Mouse (Mus musculus): ENCODE data around the gene Olfr1425. TPM values are rescaled to one million over a fixed set of nuclear protein-coding genes. Genes with fewer than 3 reads are reported as not detected.
"Not testable (repeated sequence)": the region's sequence is repeated elsewhere in the genome, so short reads cannot be mapped to it uniquely, and the experiment has no call there.

The Olfr1425 gene
- total RNA-seq (2021) = not detected

DNA sequence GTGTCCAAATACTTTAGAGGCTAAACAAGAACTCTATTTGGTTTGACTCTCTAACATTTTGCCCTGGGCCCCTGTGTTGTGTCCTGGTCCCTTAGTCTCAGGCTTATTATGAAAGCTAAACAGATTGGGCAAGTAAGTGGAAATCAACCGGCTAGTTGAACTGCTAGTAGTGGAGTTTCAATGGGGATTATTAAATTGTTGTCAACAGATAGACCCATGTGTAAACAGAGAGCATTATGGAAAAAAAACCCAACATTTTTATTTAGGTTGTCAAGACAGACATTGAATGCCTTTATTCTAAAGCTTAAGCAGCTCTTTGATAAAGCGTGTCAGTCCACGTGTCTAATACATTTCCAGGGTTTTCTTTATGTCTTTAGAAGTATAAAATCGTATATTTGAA, at the start of gene Olfr1425:
TSS of gene Olfr1425 (minus strand) at position 101 of the 400 bp plus-strand sequence.
- not testable (repeated sequence) for DNase-seq (ENCODE audit: extremely low spot score in 1 of 2, low spot score in 1 of 2)

- DNase-seq (ENCODE audit: extremely low spot score in 1 of 2, low spot score in 1 of 2) = no peak
These were observed 45.6 kb upstream of the Olfr1425 start, which contains the start of gene Olfr76 for GRCm38 (mm10) chr19:12123103-12123502. TSS of gene Olfr76 (minus strand) at chr19:12123203.

DNA sequence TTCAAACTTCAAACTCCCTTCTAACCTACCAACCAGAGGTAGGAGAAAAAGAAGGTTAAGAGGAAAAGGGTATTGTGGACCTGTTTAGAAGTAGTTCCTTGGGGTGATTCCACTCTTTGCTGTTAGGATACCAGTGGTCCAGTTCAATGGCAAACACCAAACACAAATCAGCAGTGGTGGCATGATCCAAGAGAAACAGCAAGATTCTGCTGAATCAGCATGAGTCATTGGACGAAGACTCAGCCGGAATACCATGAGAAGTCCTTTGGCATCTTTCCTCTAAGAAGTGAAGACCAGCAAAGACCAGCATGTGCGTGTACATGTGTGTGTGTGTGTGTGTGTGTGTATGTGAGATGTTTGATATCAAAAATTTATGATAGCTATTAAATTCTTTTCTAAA, 38.9 kb upstream of the Olfr1425 start:
- DNase-seq (ENCODE audit: extremely low spot score in 1 of 2, low spot score in 1 of 2) = no peak

GRCm38 (mm10) chr19:12115797-12116196, 38.3 kb upstream of the Olfr1425 start, which contains the start of gene Olfr1428:
TSS of gene Olfr1428 (minus strand) at chr19:12115897.
- no peak for DNase-seq (ENCODE audit: extremely low spot score in 1 of 2, low spot score in 1 of 2)

GRCm38 (mm10) chr19:12113807-12114206, 36.3 kb upstream of the Olfr1425 start:
- DNase-seq (ENCODE audit: extremely low spot score in 1 of 2, low spot score in 1 of 2) = no peak

GRCm38 (mm10) chr19:12104541-12104940, 27.0 kb upstream of the Olfr1425 start:
- no peak for DNase-seq (ENCODE audit: extremely low spot score in 1 of 2, low spot score in 1 of 2)

DNA sequence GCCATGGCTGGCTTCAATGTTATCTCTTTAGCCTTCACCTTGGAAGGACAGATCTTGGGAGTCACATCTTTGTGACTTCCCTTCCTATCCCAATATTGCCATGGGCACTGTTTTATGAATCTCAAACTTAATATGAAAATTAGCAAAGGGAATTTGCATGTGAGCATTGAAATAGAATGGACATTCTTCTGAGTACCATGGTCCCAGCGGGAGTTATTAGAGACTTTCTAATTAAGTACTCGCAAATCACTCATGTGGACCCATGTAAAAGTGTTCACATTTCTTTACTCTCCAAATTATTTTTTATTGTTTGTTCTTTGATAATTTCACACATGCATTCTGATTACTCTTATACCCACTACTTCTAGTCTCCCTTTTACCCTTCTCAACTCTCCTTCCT, 25.7 kb upstream of the Olfr1425 start, which contains the start of gene Olfr1427:
TSS of gene Olfr1427 (minus strand) at position 101 of the 400 bp plus-strand sequence.
- DNase-seq (ENCODE audit: extremely low spot score in 1 of 2, low spot score in 1 of 2) = no peak

- DNase-seq (ENCODE audit: extremely low spot score in 1 of 2, low spot score in 1 of 2) = no peak
These were observed 14.4 kb upstream of the Olfr1425 start, which contains the start of gene Olfr1426 for GRCm38 (mm10) chr19:12091913-12092312. TSS of gene Olfr1426 (minus strand) at chr19:12092013.

- DNase-seq (ENCODE audit: extremely low spot score in 1 of 2, low spot score in 1 of 2) = not testable (repeated sequence)
These were observed 8.0 kb downstream of the Olfr1425 start for GRCm38 (mm10) chr19:12069546-12069945.

DNA sequence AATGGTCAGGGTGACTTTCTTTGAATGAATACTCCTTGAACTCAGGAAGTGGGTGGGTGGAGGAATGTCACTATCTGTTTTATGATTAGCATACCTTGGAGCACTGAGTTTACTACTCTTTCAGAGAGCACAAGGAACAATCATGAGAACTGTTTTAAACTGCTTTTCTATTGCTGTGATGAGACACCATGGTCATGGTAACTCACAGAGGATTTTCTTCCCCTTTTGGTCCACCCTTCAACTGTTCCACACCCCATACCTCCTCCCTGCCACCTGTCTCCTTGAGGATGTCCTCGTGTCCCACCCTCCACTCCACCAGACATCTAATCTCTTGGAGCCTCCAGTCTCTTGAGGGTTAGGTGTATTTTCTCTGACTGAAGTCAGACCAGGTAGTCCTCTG, 9.7 kb downstream of the Olfr1425 start:
- DNase-seq (ENCODE audit: extremely low spot score in 1 of 2, low spot score in 1 of 2) = not testable (repeated sequence)

GRCm38 (mm10) chr19:12062582-12062981, 14.9 kb downstream of the Olfr1425 start, which contains the start of gene Olfr1424:
TSS of gene Olfr1424 (minus strand) at chr19:12062682.
- not testable (repeated sequence) for DNase-seq (ENCODE audit: extremely low spot score in 1 of 2, low spot score in 1 of 2)

- DNase-seq (ENCODE audit: extremely low spot score in 1 of 2, low spot score in 1 of 2) = no peak
These were observed 34.4 kb downstream of the Olfr1425 start for GRCm38 (mm10) chr19:12043163-12043562.

DNA sequence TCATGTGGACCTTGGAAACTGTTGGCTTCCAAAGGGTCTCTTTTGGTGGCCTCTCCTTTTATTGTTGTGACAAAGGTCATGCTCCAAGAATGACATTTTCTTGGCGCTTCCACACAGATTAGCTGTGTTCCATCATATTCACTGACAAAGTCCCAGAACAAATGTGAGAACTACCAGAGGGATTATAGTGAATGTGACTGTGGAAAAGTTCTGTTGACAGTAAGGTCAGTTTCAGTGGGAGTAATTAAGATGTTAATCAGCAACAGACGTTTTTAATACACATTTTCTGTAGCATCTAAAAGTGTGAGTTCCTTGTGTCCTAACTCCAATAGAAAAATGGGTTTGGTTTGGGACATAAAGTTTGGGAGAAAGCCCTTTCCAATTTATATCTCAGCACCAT, 36.3 kb downstream of the Olfr1425 start, which contains the start of gene Olfr1423:
TSS of gene Olfr1423 (minus strand) at position 101 of the 400 bp plus-strand sequence.
- DNase-seq (ENCODE audit: extremely low spot score in 1 of 2, low spot score in 1 of 2) = no peak

DNA sequence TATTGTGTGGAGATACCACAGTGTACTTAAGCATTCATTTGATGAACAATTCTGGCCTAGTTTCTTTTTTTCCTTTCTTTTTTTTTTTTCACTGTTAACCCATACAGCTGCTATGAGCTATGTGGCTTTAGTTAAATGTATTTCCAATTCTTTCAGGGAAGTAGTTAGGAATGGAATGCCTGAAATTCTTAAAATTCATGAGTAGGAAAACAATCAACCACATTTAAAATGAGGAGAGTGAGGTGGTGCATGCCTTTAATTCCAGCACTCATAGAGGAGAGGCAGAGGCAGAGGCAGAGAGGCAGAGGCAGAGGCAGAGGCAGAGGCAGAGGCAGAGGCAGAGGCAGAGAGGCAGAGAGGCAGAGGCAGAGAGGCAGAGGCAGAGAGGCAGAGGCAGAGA, 39.8 kb downstream of the Olfr1425 start:
- no peak for DNase-seq (ENCODE audit: extremely low spot score in 1 of 2, low spot score in 1 of 2)

GRCm38 (mm10) chr19:12026606-12027005, 50.9 kb downstream of the Olfr1425 start:
- no peak for DNase-seq (ENCODE audit: extremely low spot score in 1 of 2, low spot score in 1 of 2)

- no peak for DNase-seq (ENCODE audit: extremely low spot score in 1 of 2, low spot score in 1 of 2)
These were observed 52.2 kb downstream of the Olfr1425 start for GRCm38 (mm10) chr19:12025333-12025732.

DNA sequence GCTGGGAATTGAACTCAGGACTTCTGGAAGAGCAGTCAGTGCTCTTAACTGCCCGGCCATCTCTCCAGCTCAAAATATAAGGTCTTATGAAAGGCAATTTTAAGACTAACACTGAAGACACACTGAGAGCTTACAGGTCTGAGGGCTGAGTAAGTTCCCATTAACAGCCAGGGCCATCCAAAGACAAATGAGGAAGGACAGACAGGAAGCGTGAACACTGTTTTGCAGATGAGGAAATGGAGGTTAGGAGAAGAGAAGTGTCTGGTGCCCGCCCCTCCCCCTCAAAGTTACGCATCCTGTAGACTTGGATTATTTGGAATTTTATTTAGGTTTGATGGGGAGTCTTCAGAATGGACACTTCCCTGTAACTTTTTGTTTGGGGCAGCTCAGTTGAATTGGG, 53.4 kb downstream of the Olfr1425 start:
- DNase-seq (ENCODE audit: extremely low spot score in 1 of 2, low spot score in 1 of 2) = no peak

Other genes with a start within 250 kb of the Olfr1425 start
- gene Olfr1417, start 238.5 kb downstream of the Olfr1425 start, total RNA-seq (2021) = not detected
- gene Olfr1418, start 216.7 kb downstream of the Olfr1425 start, total RNA-seq (2021) = not detected
- not detected for gene Olfr1419, start 202.6 kb downstream of the Olfr1425 start, total RNA-seq (2021)
- gene Olfr1420, start 191.2 kb downstream of the Olfr1425 start, total RNA-seq (2021) = not detected
- gene Patl1, start 165.3 kb downstream of the Olfr1425 start, total RNA-seq (2021) = 10 to 100 TPM; 19.3 TPM
- gene Osbp, start 111.8 kb downstream of the Olfr1425 start, total RNA-seq (2021) = 10 to 100 TPM; 52.9 to 54.8 TPM
- not detected for gene Olfr1423, start 36.4 kb downstream of the Olfr1425 start, total RNA-seq (2021)
- not detected for gene Olfr1424, start 15.0 kb downstream of the Olfr1425 start, total RNA-seq (2021)
- not detected for gene Olfr1426, start 14.3 kb upstream of the Olfr1425 start, total RNA-seq (2021)
- gene Olfr1427, start 25.6 kb upstream of the Olfr1425 start, total RNA-seq (2021) = not detected
- not detected for gene Olfr1428, start 38.2 kb upstream of the Olfr1425 start, total RNA-seq (2021)
- not detected for gene Olfr76, start 45.5 kb upstream of the Olfr1425 start, total RNA-seq (2021)
- gene Olfr1555-ps1, start 92.4 kb upstream of the Olfr1425 start, total RNA-seq (2021) = not detected
- not detected for gene Olfr1431, start 122.9 kb upstream of the Olfr1425 start, total RNA-seq (2021)
- not detected for gene Olfr1432, start 154.9 kb upstream of the Olfr1425 start, total RNA-seq (2021)
- gene Olfr262, start 163.9 kb upstream of the Olfr1425 start, total RNA-seq (2021) = not detected
- gene Olfr235, start 183.3 kb upstream of the Olfr1425 start, total RNA-seq (2021) = not detected
- not detected for gene Olfr1434, start 202.1 kb upstream of the Olfr1425 start, total RNA-seq (2021)
- not detected for gene Olfr1436, start 221.4 kb upstream of the Olfr1425 start, total RNA-seq (2021)
- gene Olfr1437, start 247.4 kb upstream of the Olfr1425 start, total RNA-seq (2021) = not detected